Mouse (Mus musculus) thymus, postnatal 10 days (tissue): Measurements from ENCODE around the gene Vps8.

Source experiments
- DNase-seq, 2 experiments: peaks; one replicate each; pipeline ENCODE4 v3.0.0; 2021; ENCODE audit warnings: low spot score in 2 of 2

The Vps8 gene

GRCm38 (mm10) chr16:21549751-21550150 is 126.8 kb downstream of the Vps8 start:
- DNase-seq = no peak

GRCm38 (mm10) chr16:21550453-21550852 is 127.5 kb downstream of the Vps8 start:
- DNase-seq = no peak

- no peak for DNase-seq
Measured at GRCm38 (mm10) chr16:21553506-21553905, 130.6 kb downstream of the Vps8 start.

GRCm38 (mm10) chr16:21562625-21563300 is 139.8 kb downstream of the Vps8 start:
- no peak for DNase-seq

GRCm38 (mm10) chr16:21563322-21563721 is 140.4 kb downstream of the Vps8 start:
- DNase-seq = no peak

- DNase-seq = no peak
Measured at GRCm38 (mm10) chr16:21567093-21567492, 144.2 kb downstream of the Vps8 start.

- no peak for DNase-seq
Measured at GRCm38 (mm10) chr16:21569952-21570351, 147.0 kb downstream of the Vps8 start.

GRCm38 (mm10) chr16:21570786-21571185 is 147.9 kb downstream of the Vps8 start:
- DNase-seq = no peak

- DNase-seq = no peak
Measured at GRCm38 (mm10) chr16:21576000-21576420, 153.1 kb downstream of the Vps8 start.

- no peak for DNase-seq
Measured at GRCm38 (mm10) chr16:21589110-21589509, 166.2 kb downstream of the Vps8 start.

- DNase-seq = no peak
Measured at GRCm38 (mm10) chr16:21590806-21591205, 167.9 kb downstream of the Vps8 start.

- no peak for DNase-seq
Measured at GRCm38 (mm10) chr16:21591511-21591910, 168.6 kb downstream of the Vps8 start.

- no peak for DNase-seq
Measured at GRCm38 (mm10) chr16:21595539-21595938, 172.6 kb downstream of the Vps8 start.

GRCm38 (mm10) chr16:21604354-21604753 is 181.4 kb downstream of the Vps8 start:
- no peak for DNase-seq

GRCm38 (mm10) chr16:21606249-21607020 is 183.5 kb downstream of the Vps8 start:
- no peak for DNase-seq

- no peak for DNase-seq
Measured at GRCm38 (mm10) chr16:21607021-21607650, 184.2 kb downstream of the Vps8 start.

- no peak for DNase-seq
Measured at GRCm38 (mm10) chr16:21607651-21608040, 184.7 kb downstream of the Vps8 start.

- DNase-seq = no peak
Measured at GRCm38 (mm10) chr16:21608176-21608865, 185.4 kb downstream of the Vps8 start.

- no peak for DNase-seq
Measured at GRCm38 (mm10) chr16:21610473-21610872, 187.6 kb downstream of the Vps8 start.

GRCm38 (mm10) chr16:21615802-21616201 is 192.9 kb downstream of the Vps8 start:
- peak in 1 of 2 experiments; percentile 51 for DNase-seq

- no peak for DNase-seq
Measured at GRCm38 (mm10) chr16:21620630-21621029, 197.7 kb downstream of the Vps8 start.
